Mouse (Mus musculus) bone marrow macrophage, adult 2 months (primary cell): ENCODE measurements around the gene Erf.
"Not testable (repeated sequence)": the region's sequence is repeated elsewhere in the genome, so short reads cannot be mapped to it uniquely, and the experiment has no call there.

Source experiments
- CTCF ChIP-seq: IDR thresholded peaks from 2 replicates; pipeline ENCODE4 v1.5.1; 2012; ENCODE audit warnings: low read depth, mild to moderate bottlenecking, low read length, moderate library complexity
- POLR2A ChIP-seq: IDR thresholded peaks from 2 replicates; pipeline ENCODE4 v1.6.1; 2012; ENCODE audit warnings: mild to moderate bottlenecking, low read depth, low read length, borderline replicate concordance

DNA sequence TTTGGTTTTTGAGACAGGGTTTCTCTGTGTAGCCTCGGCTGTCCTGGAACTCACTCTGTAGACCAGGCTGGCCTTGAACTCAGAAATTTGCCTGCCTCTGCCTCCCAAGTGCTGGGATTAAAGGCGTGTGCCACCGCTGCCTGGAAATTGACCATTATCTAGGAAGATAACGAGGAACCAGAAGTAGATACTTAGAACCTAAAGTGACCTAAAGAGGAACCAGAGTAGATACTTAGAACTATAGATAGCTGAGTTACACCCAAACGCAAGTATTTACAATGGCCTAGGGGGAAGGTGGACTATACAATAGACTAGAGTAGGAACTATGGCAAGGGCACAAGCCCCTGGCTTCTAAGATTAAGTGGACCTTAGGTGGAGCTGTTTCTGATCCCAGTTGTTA, 15.2 kb upstream of the Erf start:
- TF ChIP-seq POLR2A, CTCF: not testable (repeated sequence)
